ENCODE assay signal across 25 mouse cellular contexts in genomic region chr10:23799933-23800332, GRCm38 (mm10). TPM values are rescaled to one million over a fixed set of nuclear protein-coding genes. Genes with fewer than 3 reads are reported as not detected.
DNase-seq lines count a peak whose midpoint lies in the region; ATAC-seq lines count a peak whose summit lies in the region.
"Had no signal": no experiment of that assay in that cellular context is flagged by ENCODE, and none has a peak within 500 bp of the region (broad histone marks: within the 10 kb centered on the region; RNA-seq: fewer than 3 reads in every experiment).

No protein-coding gene starts in this region.

- no peak overlapping the region for H3K9ac ChIP-seq in liver, embryonic 15.5 days
- no peak overlapping the region for H3K9ac ChIP-seq in liver, embryonic 12.5 days
- H3K9ac ChIP-seq in intestine, embryonic 16.5 days (ENCODE audit: low read depth, low read length) = no peak overlapping the region
- H3K9ac ChIP-seq in kidney, embryonic 14.5 days (ENCODE audit: low read depth, low read length) = no peak overlapping the region
- H3K9ac ChIP-seq: embryonic facial prominence, embryonic 15.5 days; heart, embryonic 15.5 days; hindbrain, embryonic 14.5 days had no signal

- no peaks in the 10 kb centered on the region for H3K27me3 ChIP-seq in heart, embryonic 10.5 days (ENCODE audit: insufficient read depth, poor library complexity, severe bottlenecking)
- no peaks in the 10 kb centered on the region for H3K27me3 ChIP-seq in liver, embryonic 15.5 days
- H3K27me3 ChIP-seq in liver, embryonic 12.5 days (replicated peaks) = peaks cover 6% of the 10 kb centered on the region; the same call in 1 of the 2 replicates
- H3K27me3 ChIP-seq in intestine, embryonic 16.5 days (replicated peaks; ENCODE audit: control insufficient read depth, insufficient read depth, low read length) = no peaks in the 10 kb centered on the region
- H3K27me3 ChIP-seq in kidney, embryonic 14.5 days (ENCODE audit: control insufficient read depth, insufficient read depth, low read length) = no peaks in the 10 kb centered on the region
- H3K27me3 ChIP-seq: embryonic facial prominence, embryonic 15.5 days; heart, embryonic 15.5 days had no signal

- peak; percentile 74 for DNase-seq in heart, adult 11 months
- no peak for DNase-seq in heart, embryonic 10.5 days (ENCODE audit: low spot score)
- DNase-seq in mesoderm, embryonic 11.5 days (ENCODE audit: low read depth, low spot score) = peak; percentile 21
- DNase-seq: adrenal gland, postnatal 14 days; cerebellum, adult 18-20 months; cerebellum, adult 9-11 months; cerebellum, postnatal 36 days; gastrocnemius, adult 2 months; gastrocnemius, postnatal 36 days; heart, adult 18-20 months; heart, postnatal 14 days had no signal

- H3K27ac ChIP-seq in heart, embryonic 10.5 days = no peak overlapping the region
- H3K27ac ChIP-seq in liver, embryonic 15.5 days (replicated peaks) = 0 out of 2 replicates have a peak overlapping the region, but pooled peaks have one; percentile 14
- no peak overlapping the region for H3K27ac ChIP-seq in liver, embryonic 12.5 days
- H3K27ac ChIP-seq in intestine, embryonic 16.5 days (ENCODE audit: low read length) = no peak overlapping the region
- no peak overlapping the region for H3K27ac ChIP-seq in kidney, embryonic 14.5 days (ENCODE audit: low read depth, low read length)
- H3K27ac ChIP-seq: embryonic facial prominence, embryonic 15.5 days; forebrain, embryonic 10.5 days; gastrocnemius, adult 2 months; heart, embryonic 15.5 days; hindbrain, embryonic 14.5 days had no signal

- no peak for ATAC-seq in liver, embryonic 15.5 days (ENCODE audit: insufficient read depth)
- ATAC-seq in liver, embryonic 12.5 days = no peak
- peak; percentile 65 for ATAC-seq in intestine, embryonic 16.5 days
- no peak for ATAC-seq in kidney, embryonic 14.5 days (ENCODE audit: low FRiP score, low TSS enrichment)
- ATAC-seq in cerebellum, adult (ENCODE audit: insufficient number of reproducible peaks, low FRiP score, low TSS enrichment) = no peak
- ATAC-seq: forebrain, embryonic 14.5 days had no signal

- WGBS in heart, embryonic 10.5 days = 51% methylated on average over 3 of the region's 3 CpGs
- 46% methylated on average over 3 of the region's 3 CpGs for WGBS in liver, embryonic 15.5 days (ENCODE audit: insufficient replicate concordance)
- whole genome bisulfite sequencing in liver, embryonic 12.5 days (ENCODE audit: insufficient replicate concordance) = 59% methylated on average over 3 of the region's 3 CpGs
- WGBS in intestine, embryonic 16.5 days = 16% methylated on average over 3 of the region's 3 CpGs
- 26% methylated on average over 3 of the region's 3 CpGs for WGBS in kidney, embryonic 14.5 days

- H3K9me3 ChIP-seq in heart, embryonic 10.5 days = no peaks in the 10 kb centered on the region
- no peaks in the 10 kb centered on the region for H3K9me3 ChIP-seq in liver, embryonic 15.5 days (replicated peaks)
- H3K9me3 ChIP-seq in liver, embryonic 12.5 days (replicated peaks) = no peaks in the 10 kb centered on the region
- no peaks in the 10 kb centered on the region for H3K9me3 ChIP-seq in intestine, embryonic 16.5 days (ENCODE audit: control insufficient read depth, low read length)
- no peaks in the 10 kb centered on the region for H3K9me3 ChIP-seq in kidney, embryonic 14.5 days (ENCODE audit: control insufficient read depth, low read length)
- H3K9me3 ChIP-seq: embryonic facial prominence, embryonic 15.5 days; forebrain, embryonic 10.5 days; heart, embryonic 15.5 days had no signal

- no peak overlapping the region for H3K4me2 ChIP-seq in liver, embryonic 15.5 days
- no peak overlapping the region for H3K4me2 ChIP-seq in liver, embryonic 12.5 days
- H3K4me2 ChIP-seq in intestine, embryonic 16.5 days (ENCODE audit: low read depth, low read length) = no peak overlapping the region
- no peak overlapping the region for H3K4me2 ChIP-seq in kidney, embryonic 14.5 days (replicated peaks; ENCODE audit: low read depth, low read length)
- H3K4me2 ChIP-seq: embryonic facial prominence, embryonic 15.5 days; heart, embryonic 11.5 days; heart, embryonic 15.5 days; hindbrain, embryonic 14.5 days had no signal

- H3K4me3 ChIP-seq in heart, embryonic 10.5 days = no peak overlapping the region
- H3K4me3 ChIP-seq in liver, embryonic 15.5 days (replicated peaks) = no peak overlapping the region
- H3K4me3 ChIP-seq in liver, embryonic 12.5 days = no peak overlapping the region
- no peak overlapping the region for H3K4me3 ChIP-seq in intestine, embryonic 16.5 days (ENCODE audit: low read length)
- no peak overlapping the region for H3K4me3 ChIP-seq in kidney, embryonic 14.5 days (ENCODE audit: low read length)
- H3K4me3 ChIP-seq: embryonic facial prominence, embryonic 15.5 days; erythroblast, embryonic 14.5 days; forebrain, embryonic 10.5 days; gastrocnemius, adult 2 months; heart, embryonic 15.5 days had no signal

- peaks cover 9% of the 10 kb centered on the region; the same call in 1 of the 2 replicates for H3K36me3 ChIP-seq in heart, embryonic 10.5 days
- no peaks in the 10 kb centered on the region for H3K36me3 ChIP-seq in liver, embryonic 15.5 days (replicated peaks)
- H3K36me3 ChIP-seq in liver, embryonic 12.5 days = 0 out of 2 replicates have a peak, but pooled peaks cover 1% of the 10 kb centered on the region
- no peaks in the 10 kb centered on the region for H3K36me3 ChIP-seq in intestine, embryonic 16.5 days (ENCODE audit: control insufficient read depth, insufficient read depth, low read length)
- peaks cover 11% of the 10 kb centered on the region; the same call in 1 of the 2 replicates for H3K36me3 ChIP-seq in kidney, embryonic 14.5 days (ENCODE audit: control insufficient read depth, insufficient read depth, low read length)

- H3K4me1 ChIP-seq in heart, embryonic 10.5 days = no peaks in the 10 kb centered on the region
- 0 out of 2 replicates have a peak, but pooled peaks cover 9% of the 10 kb centered on the region for H3K4me1 ChIP-seq in liver, embryonic 15.5 days (replicated peaks)
- H3K4me1 ChIP-seq in liver, embryonic 12.5 days = peaks cover 22% of the 10 kb centered on the region
- H3K4me1 ChIP-seq in intestine, embryonic 16.5 days (ENCODE audit: control insufficient read depth, insufficient read depth, low read length) = peaks cover 10% of the 10 kb centered on the region
- H3K4me1 ChIP-seq in kidney, embryonic 14.5 days (ENCODE audit: control insufficient read depth, insufficient read depth, low read length) = no peaks in the 10 kb centered on the region

RNA-seq across cellular contexts. Expression of gene Slc18b1, which starts 3.1 kb away (rescaled TPM):
- 5.6 and 7.1 TPM in 2 replicates for polyA plus RNA-seq in heart, embryonic 10.5 days (2016; fragmentation: Nextera tagmentation; extraction: Ambion mirVana)
- 1.4 and 1.7 TPM in 2 replicates for polyA plus RNA-seq in liver, embryonic 15.5 days (2015; fragmentation: Nextera tagmentation; extraction: Ambion mirVana)
- polyA plus RNA-seq in liver, embryonic 12.5 days (2016; fragmentation: Nextera tagmentation; extraction: Ambion mirVana) = 2.6 and 3.4 TPM in 2 replicates
- polyA plus RNA-seq in intestine, embryonic 16.5 days (2015; fragmentation: Nextera tagmentation; extraction: Ambion mirVana) = 21.2 and 21.4 TPM in 2 replicates
- 13.4 and 20.0 TPM in 2 replicates for polyA plus RNA-seq in kidney, embryonic 14.5 days (2014; fragmentation: Nextera tagmentation; extraction: Ambion mirVana)

RNA-seq across cellular contexts. Expression of gene Rps12, which starts 12.9 kb away (rescaled TPM):
- 94.5 and 118 TPM in 2 replicates for polyA plus RNA-seq in heart, embryonic 10.5 days (2016; fragmentation: Nextera tagmentation; extraction: Ambion mirVana)
- polyA plus RNA-seq in liver, embryonic 15.5 days (2015; fragmentation: Nextera tagmentation; extraction: Ambion mirVana) = 118 and 126 TPM in 2 replicates
- 192 and 199 TPM in 2 replicates for polyA plus RNA-seq in liver, embryonic 12.5 days (2016; fragmentation: Nextera tagmentation; extraction: Ambion mirVana)
- 161 and 175 TPM in 2 replicates for polyA plus RNA-seq in intestine, embryonic 16.5 days (2015; fragmentation: Nextera tagmentation; extraction: Ambion mirVana)
- polyA plus RNA-seq in kidney, embryonic 14.5 days (2014; fragmentation: Nextera tagmentation; extraction: Ambion mirVana) = 203 and 268 TPM in 2 replicates

RNA-seq across cellular contexts. Expression of gene Vnn3, which starts 51.3 kb away (rescaled TPM):
- not detected in 2 replicates for polyA plus RNA-seq in heart, embryonic 10.5 days (2016; fragmentation: Nextera tagmentation; extraction: Ambion mirVana)
- 3.4 and 6.1 TPM in 2 replicates for polyA plus RNA-seq in liver, embryonic 15.5 days (2015; fragmentation: Nextera tagmentation; extraction: Ambion mirVana)
- 0.07 TPM in 1 of 2 replicates, not detected in the other for polyA plus RNA-seq in liver, embryonic 12.5 days (2016; fragmentation: Nextera tagmentation; extraction: Ambion mirVana)
- 0.21 and 0.31 TPM in 2 replicates for polyA plus RNA-seq in intestine, embryonic 16.5 days (2015; fragmentation: Nextera tagmentation; extraction: Ambion mirVana)
- polyA plus RNA-seq in kidney, embryonic 14.5 days (2014; fragmentation: Nextera tagmentation; extraction: Ambion mirVana) = not detected in 2 replicates
- polyA plus RNA-seq: C2C12; embryonic facial prominence, embryonic 11.5 days; erythroblast, embryonic 14.5 days; forebrain, embryonic 10.5 days; forebrain, embryonic 14.5 days; heart, embryonic 11.5 days; hindbrain, embryonic 14.5 days had no signal
